Mouse (Mus musculus) lung, postnatal 4 days (tissue): ENCODE measurements around the gene Pkp4.
"Not testable (repeated sequence)": the region's sequence is repeated elsewhere in the genome, so short reads cannot be mapped to it uniquely, and the experiment has no call there.

Experiments used
- DNase-seq, 2 experiments: peaks; one replicate each; pipeline ENCODE4 v3.0.0; 2021

Pkp4 gene

DNA sequence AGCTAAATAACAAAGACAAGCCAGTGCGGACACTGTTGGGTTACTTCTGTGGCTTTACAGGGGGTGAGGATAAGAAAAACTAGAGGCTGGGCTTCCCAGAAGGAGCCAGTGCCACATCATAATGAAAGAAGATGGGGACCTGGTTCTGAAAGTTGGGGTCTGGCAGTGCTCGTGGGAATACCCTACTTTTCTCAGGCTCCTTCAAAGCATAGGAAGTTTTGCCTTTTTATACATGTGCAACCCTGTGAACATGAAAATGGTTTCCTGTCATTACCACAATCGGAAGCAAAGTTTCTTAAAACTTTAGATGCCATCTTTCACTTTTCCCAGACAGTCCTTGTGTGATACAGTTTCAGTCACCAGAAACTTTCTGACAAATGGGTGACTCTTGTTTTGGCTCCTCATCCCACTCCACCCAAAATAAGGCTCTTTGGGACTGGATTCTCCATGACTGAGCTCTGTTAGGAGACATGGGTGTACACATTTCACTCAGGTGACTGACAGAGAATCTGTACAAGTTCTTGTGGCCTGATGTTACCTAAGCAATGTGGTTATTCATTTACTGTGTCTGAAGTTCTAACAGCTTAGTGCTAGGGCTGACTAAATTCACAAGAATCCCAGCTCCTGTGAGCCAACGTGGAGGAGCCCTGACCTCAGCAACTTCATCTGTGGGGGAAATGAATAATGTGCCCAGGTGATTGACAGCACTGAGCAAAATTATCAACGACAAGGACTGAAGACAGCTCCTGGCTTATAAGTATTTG, 179.3 kb downstream of the Pkp4 start:
- DNase-seq = no peak

DNA sequence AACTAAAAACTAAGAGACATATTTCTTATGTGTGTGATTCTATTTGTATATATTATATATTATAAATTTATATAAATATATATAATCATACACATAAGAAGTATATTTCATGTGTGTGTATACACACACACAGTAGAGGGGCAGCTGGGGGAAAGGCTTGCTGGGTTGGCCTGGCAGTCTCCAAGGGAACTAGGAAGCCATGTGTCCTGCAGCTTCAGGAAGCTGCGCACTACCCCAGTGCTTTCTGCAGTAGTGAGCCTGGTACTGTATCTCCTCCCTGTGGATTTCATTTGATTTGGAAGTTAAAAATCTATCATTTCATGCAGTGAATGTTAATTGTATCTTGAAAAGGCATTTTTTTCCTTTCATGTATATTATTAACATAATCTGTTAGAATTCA, 180.2 kb downstream of the Pkp4 start:
- no peak for DNase-seq

DNA sequence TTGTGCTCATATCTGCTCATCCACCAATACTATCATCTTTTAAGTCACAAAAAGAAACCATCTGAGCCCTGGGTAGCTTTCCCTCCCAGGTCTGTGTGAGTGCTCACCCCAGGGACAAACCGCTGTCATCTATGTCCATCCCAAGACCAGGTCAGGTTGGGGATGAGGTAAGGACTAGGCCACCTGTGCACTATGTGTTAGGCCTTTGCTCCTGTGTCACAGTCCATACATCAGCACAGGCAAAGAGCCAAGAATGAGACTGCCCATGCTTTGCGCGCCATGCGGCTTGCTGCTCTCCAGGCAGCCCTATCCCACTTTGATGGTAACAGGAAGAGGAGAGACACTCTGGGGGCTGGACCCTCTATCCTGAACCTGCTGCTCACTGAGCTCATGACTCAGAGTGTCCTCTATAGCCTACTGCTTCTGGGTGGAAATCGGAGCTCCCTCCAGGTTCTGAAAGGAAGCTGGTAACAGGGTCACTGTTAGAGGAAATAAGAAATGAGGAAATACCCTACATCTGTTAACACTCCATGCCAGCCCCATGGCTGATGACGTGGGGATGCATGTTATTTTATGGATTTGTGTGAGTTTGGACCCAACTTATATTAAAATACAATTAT, 182.1 kb downstream of the Pkp4 start:
- DNase-seq = no peak

DNA sequence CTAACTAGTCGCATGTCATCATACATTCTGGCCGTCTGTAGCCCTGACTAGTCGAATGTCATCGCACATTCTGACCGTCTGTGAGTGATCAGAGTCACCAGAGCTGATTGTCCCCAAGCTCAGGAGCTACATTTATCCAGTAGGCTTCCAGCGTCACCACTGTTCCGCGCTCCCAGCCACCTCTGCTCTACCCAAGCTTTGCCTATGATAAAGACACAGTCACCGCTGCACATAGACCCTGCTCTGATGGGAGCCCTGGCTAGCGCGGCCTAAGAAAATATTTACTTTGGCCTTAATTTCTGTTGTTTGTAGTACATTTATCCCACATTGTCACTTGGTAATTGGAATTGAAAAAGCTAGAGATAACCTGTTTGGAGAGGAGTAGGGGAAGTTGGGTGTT, 183.2 kb downstream of the Pkp4 start:
- DNase-seq = no peak

DNA sequence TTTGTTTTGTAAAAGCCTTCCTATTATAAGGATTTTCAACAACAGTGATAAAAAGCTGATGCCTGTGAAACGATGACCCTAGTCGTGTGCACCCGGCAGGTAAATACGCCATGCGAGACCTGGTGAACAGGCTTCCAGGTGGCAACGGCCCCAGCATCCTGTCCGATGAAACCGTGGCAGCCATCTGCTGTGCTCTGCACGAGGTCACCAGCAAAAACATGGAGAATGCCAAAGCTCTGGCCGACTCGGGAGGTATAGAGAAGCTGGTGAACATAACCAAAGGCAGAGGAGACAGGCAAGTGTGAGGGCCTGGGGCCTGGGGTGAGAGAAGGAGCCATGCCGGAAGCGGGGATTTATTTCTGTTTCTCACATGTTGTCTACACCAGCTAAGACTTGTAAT, 184.0 kb downstream of the Pkp4 start:
- DNase-seq = no peak

DNA sequence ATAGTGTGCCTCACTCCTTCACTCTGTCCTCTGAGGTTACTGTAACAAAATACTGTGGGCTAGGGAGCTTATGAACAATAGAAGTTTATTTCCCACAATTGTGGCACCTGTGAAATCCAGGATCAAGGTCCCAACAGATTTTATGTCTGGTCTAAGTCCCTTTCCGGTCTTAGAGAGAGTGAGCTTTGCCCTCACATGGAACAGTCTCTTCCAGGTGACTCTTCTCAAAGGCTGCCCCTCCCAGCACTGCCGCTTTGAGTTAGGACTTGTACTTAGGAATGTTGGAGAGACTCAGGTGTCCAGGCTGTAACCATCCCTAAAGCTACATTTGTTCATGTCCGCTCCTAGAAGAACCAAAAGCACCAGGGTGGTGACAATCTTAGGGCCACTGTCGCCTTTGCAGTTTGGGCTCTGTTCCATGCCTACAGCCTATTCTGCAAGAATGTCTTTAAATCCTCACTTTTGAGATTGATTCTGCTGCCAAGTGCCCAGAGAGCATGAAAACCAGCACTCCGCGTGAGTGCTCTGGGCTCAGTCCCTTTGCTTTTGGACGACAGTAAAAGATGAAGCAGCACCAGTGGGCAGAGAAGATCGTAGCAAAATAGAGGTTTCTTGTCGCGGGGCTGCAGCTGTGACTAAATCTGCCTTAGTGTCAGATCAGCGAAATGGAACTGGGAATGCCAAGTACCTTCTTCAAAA, 184.6 kb downstream of the Pkp4 start:
- no peak for DNase-seq

DNA sequence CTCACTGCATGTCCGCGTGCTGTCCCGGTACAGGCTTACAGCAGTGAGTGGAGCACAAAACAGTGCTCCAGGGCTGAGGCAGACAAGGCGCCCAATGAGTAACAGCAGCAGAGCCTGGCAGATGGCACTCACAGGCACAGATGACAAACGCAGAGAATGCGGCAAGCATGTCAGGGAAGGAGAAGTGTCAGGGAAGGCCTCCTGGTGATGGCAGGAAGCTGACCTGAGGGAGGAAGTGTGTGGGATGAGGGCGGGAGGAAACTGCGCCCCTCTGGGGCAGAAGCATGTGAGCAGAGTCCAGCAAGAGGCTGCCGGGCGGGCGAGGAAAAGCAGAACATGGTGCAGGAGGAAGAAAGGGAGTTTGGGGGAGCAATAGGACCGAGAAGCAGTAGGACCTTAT, 185.8 kb downstream of the Pkp4 start:
- DNase-seq = peak; percentile 57 to 61

DNA sequence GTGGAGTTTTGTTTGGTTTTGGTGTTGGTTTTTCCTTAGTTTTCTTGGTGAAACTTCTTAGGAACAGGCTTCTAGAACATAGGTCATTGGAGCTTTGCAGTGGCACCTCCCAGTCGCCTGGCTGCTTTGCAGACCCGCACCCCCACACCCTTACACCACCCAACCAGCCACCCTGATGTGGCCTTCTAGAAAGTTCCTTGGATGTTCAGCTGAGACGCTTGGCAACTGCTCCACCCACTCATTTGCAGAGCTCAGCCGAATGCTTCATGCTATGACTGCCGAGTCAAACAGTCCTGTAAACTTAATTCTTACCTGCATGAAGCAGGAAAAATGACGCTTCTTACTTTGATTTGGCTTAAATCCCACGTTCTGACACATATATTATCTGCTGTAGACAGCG, 187.9 kb downstream of the Pkp4 start:
- DNase-seq = no peak

DNA sequence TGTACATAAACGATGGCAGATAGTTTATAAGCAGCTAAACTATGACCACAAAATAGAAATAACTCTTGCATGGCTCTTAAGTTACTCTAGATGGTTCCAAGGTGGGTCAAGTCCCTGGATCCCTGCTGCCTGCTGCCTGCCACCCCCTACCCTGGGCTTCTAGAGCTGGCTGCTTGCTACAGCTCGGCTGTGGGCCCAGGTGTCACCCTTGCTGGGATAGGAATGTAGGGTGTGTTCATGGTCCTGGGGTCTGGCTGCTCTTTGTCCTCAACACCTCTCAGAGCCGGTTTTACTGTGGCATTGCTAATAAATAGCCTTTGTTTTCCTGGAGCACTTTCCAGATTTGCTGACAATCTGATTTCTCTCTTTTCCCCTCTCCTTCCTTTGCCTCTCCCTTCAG, 189.4 kb downstream of the Pkp4 start:
- DNase-seq = no peak

DNA sequence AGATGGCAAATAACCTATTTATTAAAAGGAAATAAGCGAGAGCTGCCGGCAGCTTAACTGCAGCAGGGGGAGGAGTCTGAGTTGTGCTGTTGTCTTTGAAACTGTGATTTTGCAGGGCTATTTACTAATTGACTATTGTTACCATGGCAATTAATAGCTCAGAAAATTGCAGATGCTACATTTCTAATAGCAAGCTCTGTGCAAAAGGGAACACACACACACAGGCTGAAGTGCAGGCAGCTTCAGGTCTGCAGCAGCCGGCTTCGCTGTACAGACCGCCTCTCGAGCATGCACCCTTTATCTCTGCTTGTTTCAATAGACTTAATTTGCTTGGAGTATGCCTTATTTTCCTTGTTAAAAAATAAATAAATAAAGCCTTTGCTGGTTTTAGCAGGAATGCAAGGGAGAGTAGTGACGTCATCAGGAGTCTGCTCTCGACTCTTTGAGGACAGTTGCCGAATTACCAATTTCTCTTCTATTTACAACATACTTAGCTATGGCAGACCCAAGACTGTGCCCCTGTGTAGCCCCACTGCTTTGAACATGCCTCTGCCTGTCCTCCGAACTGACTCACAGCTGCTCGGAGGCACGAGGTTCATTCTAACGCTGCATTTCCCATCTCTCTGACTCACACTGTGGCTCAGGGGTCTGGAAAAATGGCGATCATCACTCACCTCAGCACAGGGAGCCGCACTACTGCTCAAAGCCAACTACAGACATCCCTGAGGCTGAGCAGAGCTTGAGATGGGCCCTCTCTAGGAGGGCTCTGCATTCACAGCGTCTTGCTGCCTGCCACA, 190.9 kb downstream of the Pkp4 start:
- DNase-seq = no peak

DNA sequence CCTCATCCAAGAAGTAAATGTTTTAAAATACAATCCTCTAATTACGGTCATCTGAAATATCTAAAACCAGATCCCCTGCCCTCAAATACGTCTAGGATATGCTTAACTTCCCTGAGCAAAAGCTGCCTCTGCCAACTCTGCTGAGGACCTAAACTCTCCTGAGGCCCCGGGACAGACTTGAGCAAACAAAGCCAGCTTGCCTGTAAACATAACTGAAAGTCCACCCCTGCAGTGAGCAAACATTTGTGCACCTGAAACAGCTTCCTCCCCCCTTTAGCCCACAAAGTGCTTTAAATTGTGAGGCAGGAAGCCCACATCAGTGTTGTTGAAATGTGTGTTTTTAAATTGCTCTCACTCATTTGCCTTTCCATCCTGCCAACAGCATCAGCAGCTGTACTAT, 193.2 kb downstream of the Pkp4 start:
- no peak for DNase-seq

DNA sequence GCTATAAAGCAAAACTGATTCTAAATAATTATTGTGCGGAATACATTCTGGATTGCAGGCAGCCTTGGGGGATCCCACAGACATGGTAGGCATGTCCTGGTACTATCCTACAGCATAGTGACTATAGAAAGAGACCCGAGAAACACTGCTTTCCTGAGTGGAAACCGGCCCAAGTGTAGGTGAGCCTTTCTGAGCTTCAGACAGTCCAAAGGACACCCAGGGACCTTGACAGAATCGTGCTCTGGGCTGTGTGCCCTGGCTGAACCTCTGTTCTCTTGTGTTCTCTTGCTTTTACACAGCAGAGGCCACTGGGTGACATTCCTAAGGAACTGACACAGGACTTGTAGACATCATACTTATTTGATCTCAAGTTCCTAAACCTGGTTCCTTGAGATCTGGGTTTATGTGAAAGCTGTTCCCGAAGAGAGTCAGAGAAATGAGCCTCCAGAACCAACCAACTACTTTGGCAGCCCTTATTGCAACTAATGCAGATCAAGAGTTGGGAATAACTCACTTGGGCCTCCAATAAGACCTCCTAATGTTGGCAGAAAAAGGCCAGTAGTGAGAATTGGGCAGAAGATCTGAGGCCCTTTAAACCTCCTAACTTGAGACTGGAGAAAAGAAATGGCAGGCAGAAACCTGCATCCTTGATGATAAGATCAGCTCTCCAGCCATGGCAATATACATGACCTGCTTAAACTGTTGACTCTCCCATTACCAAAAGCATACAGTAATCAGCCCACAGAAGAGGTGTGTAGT, 195.1 kb downstream of the Pkp4 start:
- DNase-seq = no peak

DNA sequence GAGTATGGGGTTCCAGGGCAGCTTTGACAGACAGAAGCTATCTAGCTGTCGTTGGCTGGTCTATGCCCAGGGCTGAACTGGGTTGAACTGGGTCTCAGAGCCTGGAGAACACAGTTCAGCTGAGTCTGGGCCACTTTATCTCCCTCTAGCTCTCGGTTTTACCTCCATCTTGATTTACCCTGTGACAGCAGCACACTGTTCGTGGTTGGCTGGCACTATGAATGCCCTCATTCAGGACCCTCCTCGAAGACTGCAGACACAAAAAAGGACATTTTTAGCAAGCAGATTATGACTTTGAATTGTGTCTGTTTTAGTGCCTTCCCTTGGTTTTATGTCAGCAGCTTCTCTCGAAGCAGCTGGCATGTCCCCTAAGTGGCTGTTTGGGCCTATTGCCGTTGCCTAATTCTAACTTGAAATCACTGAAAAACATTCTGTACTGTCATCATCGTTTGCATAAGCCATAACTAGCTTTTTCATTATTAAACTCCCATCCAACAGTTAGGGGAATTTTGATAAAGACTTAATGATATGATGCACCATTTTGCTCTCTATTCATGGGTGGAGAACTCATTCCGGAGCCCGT, 199.2 kb downstream of the Pkp4 start:
- no peak for DNase-seq

DNA sequence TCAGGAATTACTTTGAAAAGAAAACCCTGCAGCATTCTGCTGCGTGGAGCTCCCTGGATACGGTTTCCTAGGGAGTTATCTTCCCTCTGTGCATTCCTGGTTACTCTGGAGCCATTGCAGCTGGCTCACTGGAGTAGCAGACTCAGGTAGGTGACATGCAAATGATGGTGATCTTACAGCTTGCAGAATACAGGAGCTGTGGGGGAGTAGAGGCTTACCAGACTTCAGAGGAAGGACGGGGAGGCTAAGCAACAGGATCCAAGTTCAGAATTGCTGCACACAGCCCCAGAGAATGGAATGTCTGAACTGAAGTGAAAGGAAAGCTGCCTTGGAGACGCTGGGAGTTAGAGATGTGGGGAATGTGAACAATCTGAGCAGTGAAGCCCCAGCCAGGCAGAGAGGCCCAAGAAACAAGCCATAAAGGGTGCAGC, 200.7 kb downstream of the Pkp4 start:
- DNase-seq = no peak

DNA sequence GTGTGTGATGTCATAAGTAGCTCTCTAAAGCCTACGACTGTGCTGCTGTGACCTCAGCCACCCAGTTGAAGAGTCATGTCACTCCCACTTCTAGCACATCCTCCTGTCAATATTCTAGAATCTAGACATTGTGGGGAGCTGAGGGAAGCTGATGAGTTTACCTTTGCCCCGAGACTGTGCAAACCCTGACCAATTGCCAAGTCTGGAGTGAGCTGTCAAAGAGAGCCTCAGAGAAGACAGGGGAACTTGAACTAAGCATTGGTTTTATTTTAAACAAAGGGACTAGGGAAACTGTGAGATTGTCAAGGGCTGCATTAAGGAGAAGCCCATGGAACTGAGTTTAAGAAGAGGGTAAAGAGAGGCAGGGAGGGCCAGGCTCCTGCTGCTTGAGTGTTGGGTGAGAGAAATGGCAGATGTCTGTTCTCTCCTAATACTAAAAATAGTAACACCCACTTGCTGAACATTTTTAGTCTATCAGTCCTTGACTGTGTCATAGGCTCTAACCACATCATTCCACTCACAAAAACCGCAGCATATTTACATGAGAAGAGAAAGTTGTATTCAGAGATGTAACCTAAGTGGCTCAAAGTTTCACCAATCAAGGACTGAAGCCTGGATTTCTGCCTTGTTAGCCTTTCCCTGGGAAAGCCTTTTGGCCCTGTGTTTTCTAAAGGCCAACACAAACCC, 203.6 kb downstream of the Pkp4 start:
- no peak for DNase-seq

DNA sequence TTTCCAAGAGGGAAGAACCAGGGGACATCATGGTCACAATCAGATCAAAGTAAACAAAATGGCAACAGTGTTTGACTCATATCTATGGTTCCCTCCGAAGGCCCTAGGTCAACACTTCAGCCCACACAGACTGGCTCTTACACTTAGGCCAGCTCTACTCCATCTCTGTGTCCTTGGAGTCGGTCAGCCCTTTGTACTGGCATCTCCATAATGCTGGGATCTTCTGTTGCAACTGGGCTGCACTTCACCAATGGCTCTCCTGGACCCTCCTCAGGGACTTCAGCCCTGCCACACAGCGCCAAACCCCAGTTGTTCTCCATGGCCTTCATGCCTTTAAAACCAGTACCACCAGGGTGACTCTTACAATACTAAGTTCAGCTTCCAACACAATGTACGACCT, 206.5 kb downstream of the Pkp4 start:
- no peak for DNase-seq

DNA sequence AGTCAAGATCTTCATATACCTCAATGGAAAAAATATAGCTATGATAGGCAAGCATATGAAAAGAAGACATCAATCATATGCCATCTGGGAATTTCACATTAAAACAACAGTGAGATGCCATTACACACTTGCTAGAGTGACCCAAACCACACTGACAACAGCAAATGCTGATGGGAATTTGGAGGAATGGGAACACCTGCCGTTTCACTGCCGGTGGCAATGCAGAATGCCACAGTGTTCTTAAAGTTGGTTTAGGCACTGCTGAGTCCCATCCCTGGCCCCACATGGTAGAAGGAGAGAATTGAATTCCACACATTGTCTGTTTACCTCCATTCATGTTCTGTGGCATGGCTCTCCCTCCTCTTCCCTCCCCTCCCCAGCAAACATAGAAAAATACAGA, 212.5 kb downstream of the Pkp4 start:
- no peak for DNase-seq

DNA sequence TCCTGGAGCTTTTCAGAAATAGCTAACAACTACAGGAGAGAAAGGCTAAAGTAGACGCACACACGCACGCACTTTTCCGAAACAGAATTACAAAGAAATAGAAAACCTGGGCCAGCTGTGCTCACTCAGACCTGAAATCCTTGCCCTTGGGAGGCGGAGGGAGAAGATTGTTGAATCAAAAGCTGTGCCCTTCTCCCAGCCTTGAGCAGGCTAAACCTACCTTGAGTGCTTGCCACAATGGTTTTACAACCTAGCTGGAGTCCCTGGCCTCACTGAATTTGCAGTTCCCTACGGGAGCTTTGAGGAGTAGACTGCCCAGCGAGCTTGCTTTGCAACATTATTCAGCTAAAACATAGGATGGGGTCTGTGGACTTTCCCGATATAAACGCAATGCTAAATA, 217.4 kb downstream of the Pkp4 start:
- no peak for DNase-seq

DNA sequence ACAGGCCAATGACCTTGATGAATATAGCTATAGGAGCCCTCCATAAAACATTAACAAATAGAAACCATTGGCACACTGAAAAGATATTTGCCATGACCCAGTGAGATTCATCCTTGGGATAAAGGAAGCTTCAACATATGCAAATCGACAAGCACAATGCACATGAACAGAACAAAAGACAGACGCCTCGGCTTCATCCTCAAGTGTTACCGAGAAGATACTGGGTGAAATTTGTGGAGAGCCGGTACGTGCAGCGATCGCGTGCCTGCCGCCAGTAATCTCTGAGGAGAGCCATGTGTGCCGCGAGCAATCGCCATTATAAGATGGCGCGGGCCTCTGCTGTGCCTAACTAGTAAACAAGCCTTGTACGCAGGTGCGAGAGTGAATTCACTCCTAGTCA, 218.2 kb downstream of the Pkp4 start:
- not testable (repeated sequence) for DNase-seq

DNA sequence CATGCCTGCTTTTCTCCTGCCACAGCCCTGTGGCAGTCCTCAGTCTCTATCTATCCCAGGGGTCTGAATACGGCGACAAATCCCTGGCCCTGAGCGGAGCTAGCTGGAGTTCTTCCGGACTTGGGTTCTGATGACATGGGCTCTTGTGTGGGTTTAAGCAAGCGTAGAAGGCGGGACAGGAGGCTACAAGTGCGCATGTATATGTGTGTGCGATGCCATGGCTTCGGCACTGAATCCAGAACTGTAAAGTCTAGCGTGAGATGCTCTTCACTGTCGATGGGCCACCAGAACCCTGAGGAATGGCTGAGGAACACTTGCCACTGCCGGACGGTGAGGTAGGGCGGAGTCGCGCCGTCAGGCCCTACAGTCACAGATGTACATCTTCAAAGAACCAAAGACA, 222.6 kb downstream of the Pkp4 start:
- no peak for DNase-seq
